In genomic region chr13:5808380-5808779, GRCm38 (mm10) we compare ENCODE assay signal across 35 mouse cellular contexts.
"Had no signal": no experiment of that assay in that cellular context is flagged by ENCODE, and none has a peak within 500 bp of the region (broad histone marks: within the 10 kb centered on the region; RNA-seq: fewer than 3 reads in every experiment).

No protein-coding gene starts in this region.

- H3K9me3 ChIP-seq: heart, embryonic 10.5 days; heart, embryonic 12.5 days; heart, embryonic 13.5 days; heart, embryonic 15.5 days; hindbrain, embryonic 10.5 days; hindbrain, embryonic 12.5 days; hindbrain, embryonic 13.5 days; hindbrain, embryonic 15.5 days; intestine, embryonic 15.5 days; kidney, embryonic 15.5 days had no signal

- H3K4me1 ChIP-seq: hindbrain, embryonic 12.5 days; hindbrain, embryonic 13.5 days; intestine, embryonic 15.5 days had no signal

- H3K36me3 ChIP-seq: heart, embryonic 10.5 days; heart, embryonic 12.5 days; heart, embryonic 13.5 days; heart, embryonic 15.5 days; hindbrain, embryonic 10.5 days; hindbrain, embryonic 12.5 days; hindbrain, embryonic 13.5 days; hindbrain, embryonic 15.5 days; intestine, embryonic 15.5 days; kidney, embryonic 15.5 days had no signal

- ATAC-seq: hindbrain, embryonic 16.5 days; hindbrain, postnatal 0 days; inflammation-experienced regulatory T-cells, adult 6 months; intestine, embryonic 15.5 days; intestine, embryonic 16.5 days; intestine, postnatal 0 days had no signal

- H3K4me2 ChIP-seq: heart, embryonic 11.5 days; heart, embryonic 12.5 days; heart, embryonic 13.5 days; heart, embryonic 15.5 days; hindbrain, embryonic 12.5 days; hindbrain, embryonic 13.5 days; hindbrain, embryonic 14.5 days; hindbrain, embryonic 15.5 days; intestine, embryonic 15.5 days; kidney, embryonic 15.5 days had no signal

- H3K27ac ChIP-seq: heart, embryonic 10.5 days; heart, embryonic 13.5 days; heart, embryonic 15.5 days; hindbrain, embryonic 10.5 days; hindbrain, embryonic 12.5 days; hindbrain, embryonic 13.5 days; hindbrain, embryonic 14.5 days; hindbrain, embryonic 15.5 days; hindbrain, postnatal 0 days; intestine, embryonic 15.5 days; kidney, embryonic 15.5 days; kidney, postnatal 0 days; layer of hippocampus, adult 2 months had no signal

- DNase-seq: heart, postnatal 10 days; heart, postnatal 14 days; heart, postnatal 36 days; heart, postnatal 4 days; kidney, adult 11 months; kidney, adult 18-20 months; kidney, adult 2 months; kidney, adult 8-10 months; kidney, adult 9 months; kidney, postnatal 10 days; kidney, postnatal 14 days; kidney, postnatal 25 days; kidney, postnatal 36 days; kidney, postnatal 4 days; layer of hippocampus, adult 9-11 months; layer of hippocampus, postnatal 36 days had no signal

- H3K9ac ChIP-seq: heart, embryonic 12.5 days; heart, embryonic 13.5 days; heart, embryonic 15.5 days; hindbrain, embryonic 12.5 days; hindbrain, embryonic 13.5 days; hindbrain, embryonic 14.5 days; hindbrain, embryonic 15.5 days; intestine, embryonic 15.5 days; kidney, embryonic 15.5 days had no signal

- H3K27me3 ChIP-seq: heart, embryonic 12.5 days; heart, embryonic 13.5 days; heart, embryonic 15.5 days; hindbrain, embryonic 12.5 days; hindbrain, embryonic 13.5 days; hindbrain, embryonic 15.5 days; intestine, embryonic 15.5 days; kidney, embryonic 15.5 days had no signal

- H3K4me3 ChIP-seq: heart, embryonic 10.5 days; heart, embryonic 12.5 days; heart, embryonic 13.5 days; heart, embryonic 15.5 days; hindbrain, embryonic 10.5 days; hindbrain, embryonic 12.5 days; hindbrain, embryonic 13.5 days; hindbrain, embryonic 15.5 days; intestine, embryonic 15.5 days; kidney, embryonic 15.5 days; layer of hippocampus, adult 2 months had no signal
